Mouse (Mus musculus) MN1 (cell line): ENCODE measurements around the gene Ccn1.

Experiments
- DNase-seq: peaks from one replicate; pipeline ENCODE4 v3.0.0-alpha.2; 2016; ENCODE audit warnings: low spot score

Ccn1 gene

GRCm38 (mm10) chr3:145619621-145620365 lies 30.0 kb downstream of the Ccn1 start:
- DNase-seq = no peak

DNA sequence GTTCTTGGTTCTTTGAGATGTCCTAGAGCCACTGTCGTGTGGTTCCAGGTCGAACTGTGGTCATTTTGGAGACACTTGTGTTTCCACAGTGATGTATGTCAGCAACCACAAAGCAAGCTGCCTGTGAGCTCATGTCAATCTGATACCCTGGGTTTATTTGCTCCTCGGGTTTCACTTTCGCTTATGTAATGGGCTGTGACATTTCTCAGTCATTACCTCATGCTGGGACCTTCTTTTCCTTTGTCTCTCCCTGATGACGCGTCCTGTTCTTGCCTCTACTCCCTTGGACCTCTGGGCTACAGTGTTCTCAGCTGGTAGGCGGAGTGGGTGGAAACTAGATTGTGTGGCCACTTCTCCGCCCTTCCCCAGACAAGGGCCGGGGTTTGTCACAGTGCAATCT lies 31.5 kb downstream of the Ccn1 start:
- no peak for DNase-seq

DNA sequence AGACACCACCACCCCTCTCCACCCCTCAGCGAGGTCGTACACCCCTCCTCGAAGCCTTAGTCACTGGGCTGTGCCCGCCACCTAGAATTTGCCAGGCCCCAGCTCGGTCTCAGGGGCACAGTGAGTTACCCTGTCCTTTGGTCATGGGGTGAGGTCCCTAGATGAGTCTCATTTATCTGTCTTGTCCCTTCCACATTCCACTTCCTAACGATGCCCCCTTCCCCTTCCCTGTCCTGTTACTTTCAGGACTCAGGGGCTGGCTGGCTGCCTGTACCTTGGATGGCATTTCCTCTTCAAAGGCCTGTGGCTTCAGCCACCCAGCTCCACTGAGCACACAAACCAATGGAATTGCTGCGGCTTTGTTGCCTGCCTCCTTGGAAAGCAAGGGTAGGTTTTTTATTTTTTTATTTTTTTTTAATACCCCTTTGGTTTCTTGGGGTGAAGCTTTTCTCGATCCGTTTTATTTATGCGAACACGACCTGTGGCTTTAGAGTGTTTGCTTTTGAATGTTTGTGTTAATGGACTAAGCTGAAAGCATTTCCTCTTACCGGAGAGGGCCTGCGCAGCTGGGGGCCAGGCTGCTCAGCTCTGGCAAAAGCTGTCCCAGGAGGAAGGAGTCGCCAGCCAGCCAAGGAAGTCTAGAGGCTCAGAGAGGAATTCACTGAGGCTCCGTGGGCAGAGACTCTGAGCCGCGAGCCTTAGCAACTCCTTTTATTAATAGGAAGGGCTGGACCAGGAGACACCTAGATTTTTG lies 35.2 kb downstream of the Ccn1 start:
- DNase-seq = no peak

DNA sequence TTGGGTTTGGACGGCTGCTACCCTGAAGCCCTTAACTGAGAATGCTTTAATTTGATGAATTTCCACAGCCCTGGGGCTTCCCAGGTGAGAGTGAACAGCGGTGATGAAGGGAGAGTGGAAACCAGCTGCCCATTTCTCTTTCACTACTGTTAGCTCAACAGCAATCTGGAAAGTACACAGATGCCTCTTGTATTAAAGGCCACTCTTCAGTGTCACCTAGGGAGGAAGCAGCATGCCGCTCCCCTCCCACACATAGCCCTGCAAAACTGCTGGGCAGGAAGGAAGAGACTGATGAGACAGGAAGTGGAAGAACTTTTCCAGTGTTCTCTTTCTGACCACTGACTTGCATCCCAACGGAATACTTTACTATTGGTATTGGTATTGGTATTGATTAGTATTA lies 36.5 kb downstream of the Ccn1 start:
- no peak for DNase-seq

- DNase-seq = peak; percentile 12
Observed at GRCm38 (mm10) chr3:145612662-145613061, 37.1 kb downstream of the Ccn1 start.

DNA sequence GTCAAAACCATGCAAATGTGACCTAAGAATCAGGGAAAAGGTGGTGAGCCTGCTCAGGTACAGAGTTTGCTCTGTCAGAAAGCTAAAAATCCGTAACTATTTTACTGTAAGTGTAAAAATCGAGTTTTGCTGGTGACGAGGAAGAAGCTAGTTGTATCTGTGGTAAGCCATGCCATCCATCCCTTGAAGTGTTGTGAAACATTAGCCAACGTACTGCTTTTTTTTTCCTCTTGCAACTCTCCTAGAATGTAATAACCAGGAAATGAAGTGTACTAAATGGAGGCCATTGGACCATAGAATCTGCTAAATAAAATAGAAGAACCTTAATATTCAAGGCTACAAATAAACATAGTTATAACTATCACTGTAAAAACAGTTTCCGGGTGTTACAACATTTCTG lies 41.5 kb downstream of the Ccn1 start:
- DNase-seq = no peak

DNA sequence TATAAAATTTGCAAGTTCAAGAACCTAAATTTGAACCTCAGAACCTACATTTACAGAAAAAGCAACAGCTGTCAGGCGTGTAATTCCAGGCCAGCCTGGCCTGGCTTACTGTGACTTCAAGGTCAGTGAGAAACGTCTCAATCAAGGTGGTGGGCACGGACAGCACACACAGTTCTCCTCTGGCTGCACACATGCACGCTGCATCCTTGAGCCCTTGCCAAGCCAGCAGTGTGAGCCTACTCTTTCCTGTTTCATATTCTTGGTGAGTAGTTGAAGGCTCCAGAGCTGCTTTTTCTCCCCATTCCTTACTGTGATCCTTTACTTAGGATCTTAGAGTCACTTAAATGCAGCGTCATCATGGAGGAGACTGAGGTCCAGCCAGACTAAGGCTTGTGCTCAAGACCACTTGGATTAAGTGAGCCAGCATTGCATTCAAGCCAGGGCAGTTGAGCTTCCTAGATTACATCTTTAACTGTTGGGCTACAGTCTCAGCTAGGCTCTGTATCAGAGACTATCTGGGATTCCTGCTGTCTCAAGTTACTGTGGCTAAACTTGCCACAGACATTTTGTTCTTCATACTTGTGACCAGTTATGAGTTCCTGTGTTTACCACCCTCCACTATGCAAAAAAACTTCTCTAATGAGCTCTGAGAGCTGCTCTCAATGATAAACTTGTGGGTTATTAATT lies 44.2 kb downstream of the Ccn1 start:
- DNase-seq = no peak

GRCm38 (mm10) chr3:145602410-145603206 lies 47.2 kb downstream of the Ccn1 start:
- peak; percentile 34 for DNase-seq

GRCm38 (mm10) chr3:145601345-145601744 lies 48.4 kb downstream of the Ccn1 start:
- DNase-seq = no peak

DNA sequence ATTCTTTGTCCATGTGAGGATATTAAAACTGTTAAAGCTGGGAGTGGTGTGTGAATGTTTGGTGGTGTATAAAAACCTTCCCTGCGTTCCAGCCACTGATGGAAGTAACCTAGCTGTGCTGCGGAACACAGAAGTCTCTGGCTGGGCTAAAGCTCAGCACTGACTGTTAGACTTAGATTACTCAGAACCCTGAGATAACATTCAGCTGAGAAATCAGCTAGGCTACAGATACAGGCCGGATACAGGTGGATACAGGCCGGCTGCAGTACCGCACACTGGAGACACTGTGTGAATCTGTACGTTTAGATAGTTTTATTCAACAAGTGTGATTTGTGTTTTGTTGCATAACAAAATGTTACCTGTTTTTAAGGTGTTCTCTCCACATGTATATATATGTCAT lies 49.0 kb downstream of the Ccn1 start:
- no peak for DNase-seq

DNA sequence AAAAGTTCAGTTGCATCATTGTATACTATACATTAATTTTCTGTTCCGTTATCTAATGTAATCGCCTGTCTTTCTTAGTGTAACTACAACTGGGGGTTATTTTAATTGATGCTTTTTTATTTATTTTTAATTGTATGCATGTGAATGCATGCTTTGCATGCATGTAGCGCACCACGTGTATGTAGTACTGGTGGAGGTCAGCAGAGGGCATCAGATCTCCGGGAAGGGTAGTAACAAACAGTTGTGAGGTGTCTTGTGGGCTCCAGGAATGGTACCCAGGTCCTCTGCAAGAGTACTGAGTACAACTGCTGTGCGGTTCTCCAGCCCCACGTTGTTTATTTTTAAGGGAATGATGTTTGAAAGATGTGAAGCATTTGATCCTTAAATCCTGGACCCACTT lies 50.7 kb downstream of the Ccn1 start:
- DNase-seq = no peak
